Mouse (Mus musculus) kidney, postnatal 25 days (tissue): ENCODE measurements around the gene Csrnp3.

ENCODE experiments used
- DNase-seq, 2 experiments: peaks; one replicate each; pipeline ENCODE4 v3.0.0; 2021; ENCODE audit warnings: mixed read lengths in 2 of 2

Csrnp3 gene

GRCm38 (mm10) chr2:66024837-66025236, 179.3 kb downstream of the Csrnp3 start:
- DNase-seq: no peak

- no peak for DNase-seq
Measured at GRCm38 (mm10) chr2:66028812-66029211, 183.2 kb downstream of the Csrnp3 start.

GRCm38 (mm10) chr2:66034907-66035679, 189.5 kb downstream of the Csrnp3 start:
- DNase-seq: no peak

DNA sequence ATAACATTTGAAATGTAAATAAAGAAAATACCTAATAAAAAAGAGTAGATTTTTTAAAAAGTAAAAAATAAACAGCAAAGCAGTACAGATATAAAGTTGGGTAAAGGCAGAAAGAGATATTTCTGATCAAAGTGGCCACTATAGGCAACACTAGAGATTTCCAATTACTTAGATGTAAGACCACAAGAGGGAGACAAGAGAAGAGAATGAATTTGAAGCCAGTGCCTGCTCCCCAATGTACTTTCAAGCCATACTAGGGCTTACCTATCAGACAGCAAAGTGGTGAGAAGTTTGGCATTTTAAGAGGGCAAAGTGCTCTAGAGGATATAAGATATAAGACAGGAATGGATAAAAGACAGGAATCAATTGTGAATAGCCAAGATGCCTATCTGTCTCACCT, 195.0 kb downstream of the Csrnp3 start:
- DNase-seq: no peak

GRCm38 (mm10) chr2:66041203-66041916, 195.8 kb downstream of the Csrnp3 start:
- no peak for DNase-seq

DNA sequence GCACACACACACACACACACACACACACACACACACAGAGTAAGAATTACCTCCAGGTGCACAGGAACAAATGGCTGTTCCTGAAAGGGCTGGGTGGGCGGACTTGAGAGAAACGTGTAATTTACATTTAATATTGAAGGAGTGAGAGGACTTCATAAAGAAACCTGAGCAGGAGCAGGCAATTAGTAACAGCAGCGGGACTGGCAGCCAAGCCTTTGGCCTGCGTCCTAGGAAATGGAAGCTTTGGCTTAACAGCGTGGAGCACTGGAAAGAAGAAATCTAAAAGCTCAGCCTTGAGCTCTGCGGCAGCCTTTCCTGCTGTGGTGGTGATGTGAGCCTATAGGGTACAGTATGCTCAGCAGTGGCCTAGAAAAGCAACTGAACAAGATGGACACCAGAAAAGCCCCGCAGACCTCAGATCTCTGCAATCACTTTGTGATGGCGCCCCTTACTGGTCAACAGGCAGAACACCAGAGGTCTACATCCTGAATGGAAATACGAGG, 196.4 kb downstream of the Csrnp3 start:
- DNase-seq: peak; percentile 46 to 47

DNA sequence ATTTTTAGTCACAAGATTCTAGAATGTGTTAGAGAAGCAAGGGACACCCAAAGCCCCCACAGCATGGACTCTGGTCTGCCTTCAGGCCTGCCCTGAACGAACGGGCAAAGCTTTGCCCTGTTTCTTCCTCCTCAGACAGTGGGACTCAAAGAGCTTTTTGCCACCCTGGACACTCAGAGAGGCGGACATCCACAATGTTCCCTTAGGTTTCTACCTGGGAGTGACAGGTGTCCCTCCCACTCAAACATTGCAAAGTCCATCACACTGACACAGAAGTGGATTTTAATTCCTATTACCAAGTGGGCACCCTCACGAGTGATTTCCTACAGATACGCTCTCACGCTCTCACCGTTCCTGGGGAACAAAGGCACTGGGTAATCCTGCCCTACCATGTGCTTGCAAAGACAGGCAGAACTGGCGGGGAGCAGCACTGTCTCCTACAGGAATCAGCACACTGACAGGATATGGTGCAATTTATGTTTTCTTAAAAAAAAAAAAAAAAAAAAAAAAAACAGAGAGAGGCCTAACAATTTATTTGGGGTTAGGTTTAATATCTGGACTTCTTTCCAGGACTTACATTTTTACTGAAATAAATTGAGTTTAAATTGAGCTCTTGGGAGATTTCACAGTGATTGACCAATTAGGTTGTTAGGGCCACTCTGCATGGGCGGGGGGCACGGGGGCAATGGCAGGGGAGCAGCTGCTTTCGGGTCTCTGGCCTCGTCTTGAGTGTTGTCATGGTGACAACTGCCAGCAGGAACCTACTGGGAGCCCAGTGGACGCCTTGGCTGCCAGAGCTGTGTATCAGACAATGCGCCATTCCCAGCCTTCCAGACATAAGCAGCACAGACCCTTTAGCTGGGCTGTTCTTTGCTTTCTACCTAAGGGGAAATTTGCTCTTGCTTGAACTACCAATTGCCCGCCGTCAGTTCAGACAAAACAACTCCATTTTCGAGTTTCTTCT, 198.2 kb downstream of the Csrnp3 start:
- DNase-seq: no peak

DNA sequence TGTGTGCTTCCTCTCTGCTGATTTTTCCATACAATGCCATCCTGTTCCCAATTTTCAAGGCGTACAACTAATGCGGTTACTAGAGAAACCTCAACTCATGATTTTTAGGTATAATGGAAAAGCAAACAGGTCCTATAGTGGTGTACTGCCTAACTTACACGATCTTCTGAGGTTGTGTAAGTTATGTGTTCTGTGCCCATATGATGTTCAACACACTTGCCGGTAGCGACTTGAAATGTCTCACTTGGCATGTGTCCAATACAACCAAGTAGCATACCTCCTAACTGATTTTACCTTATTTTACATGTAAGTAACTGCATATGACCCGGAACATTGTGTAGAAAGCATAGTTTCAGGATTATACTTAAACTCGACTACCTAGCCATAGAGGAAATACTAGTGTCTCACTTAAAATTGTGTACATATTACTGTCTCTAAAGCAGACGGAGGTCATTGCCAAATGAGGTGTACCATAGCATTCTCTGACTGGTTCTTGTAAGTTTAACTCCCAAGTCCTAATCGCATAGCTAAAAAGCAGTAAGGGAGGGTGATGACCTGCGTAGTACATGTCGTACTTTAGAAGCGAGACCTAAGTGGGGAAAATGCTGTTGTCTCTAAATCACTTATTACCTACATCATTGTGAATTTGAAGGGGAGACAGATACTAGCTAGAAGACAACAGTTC, 199.0 kb downstream of the Csrnp3 start:
- DNase-seq: no peak

GRCm38 (mm10) chr2:66063291-66063690, 217.7 kb downstream of the Csrnp3 start:
- no peak for DNase-seq

DNA sequence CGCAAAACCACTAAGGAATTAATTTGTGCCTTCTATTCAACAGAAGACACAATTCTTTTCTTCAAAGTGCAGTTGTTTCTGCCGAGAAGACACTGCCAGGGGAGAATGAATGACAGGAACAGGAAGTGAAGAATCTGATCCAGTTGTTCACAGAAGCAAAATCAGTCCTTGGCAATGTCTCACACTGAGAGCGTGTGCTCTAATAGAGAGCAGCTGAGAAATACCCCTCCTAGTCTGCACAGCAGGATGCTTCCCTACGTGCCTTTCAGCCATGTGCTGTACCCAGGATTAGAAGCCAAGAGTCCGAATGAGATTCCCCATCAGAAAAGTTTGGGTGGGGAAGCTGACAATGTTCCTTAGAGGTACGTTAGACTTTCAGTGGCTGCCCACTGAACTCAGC, 223.9 kb downstream of the Csrnp3 start:
- no peak for DNase-seq

- DNase-seq: no peak
Measured at GRCm38 (mm10) chr2:66080731-66081130, 235.2 kb downstream of the Csrnp3 start.
